Mouse (Mus musculus) cerebral cortex, adult 2 months (tissue): Measurements from ENCODE around the gene Surf1.

ENCODE experiments used
- WGBS: fragments of 180-500 bp; shearing (Covaris S2); methylation state at CpG from one replicate; pipeline ENCODE4 v1.1.7; 2018; 5-methylcytosine and 5-hydroxymethylcytosine counted together

Surf1 gene

GRCm38 (mm10) chr2:26895898-26896297 lies 20.4 kb downstream of the Surf1 start:
- WGBS, result 86% methylated on average over 4 of the region's 4 CpGs

GRCm38 (mm10) chr2:26886170-26886569 lies 30.2 kb downstream of the Surf1 start:
- WGBS, result 60% methylated on average over 4 of the region's 4 CpGs

GRCm38 (mm10) chr2:26885541-26885940 lies 30.8 kb downstream of the Surf1 start:
- WGBS, result 90% methylated on average over 2 of the region's 2 CpGs

GRCm38 (mm10) chr2:26870666-26871065 lies 45.7 kb downstream of the Surf1 start:
- WGBS, result 64% methylated on average over 6 of the region's 6 CpGs

GRCm38 (mm10) chr2:26864879-26865278 lies 51.5 kb downstream of the Surf1 start, which contains the start of gene Abo:
Gene Abo, minus strand, starts transcription at chr2:26864979.
- 62% methylated on average over 3 of the region's 3 CpGs for WGBS
